Mouse (Mus musculus): ENCODE measurements around the gene Spo11.

- no peak for TF ChIP-seq CTCF (IDR thresholded peaks at IDR 0.05; ENCODE audit: low read depth, low read length)
- no peak for TF ChIP-seq POLR2A (IDR thresholded peaks at IDR 0.05; ENCODE audit: insufficient read depth, low read length)
These were observed 43.1 kb upstream of the Spo11 start for GRCm38 (mm10) chr2:172934420-172934788.

All from ES-Bruce4 (cell line).